Mouse (Mus musculus) left cerebral cortex, postnatal 36 days (tissue): Measurements from ENCODE around the gene Slc25a33. TPM values are rescaled to one million over a fixed set of nuclear protein-coding genes. Genes with fewer than 3 reads are reported as not detected.

Source experiments
- DNase-seq, 2 experiments: peaks; one replicate each; pipeline ENCODE4 v3.0.0; 2021 to 2022; ENCODE audit warnings: low spot score in 2 of 2, mixed read lengths in 1 of 2
- intact Hi-C: fragments of 180-260 bp; cut with DNase I; formaldehyde crosslinking; loops from one replicate; pipeline ENCODE4 v1.15.1; 2025
- total RNA-seq, 2 experiments: library from RNA; stranded (reverse); gene quantifications; 2 replicates each; pipeline ENCODE4 v1.2.3; 2021

Gene Slc25a33
- total RNA-seq, 2 experiments from 2014 or later = 31.9 to 34.6 TPM

DNA sequence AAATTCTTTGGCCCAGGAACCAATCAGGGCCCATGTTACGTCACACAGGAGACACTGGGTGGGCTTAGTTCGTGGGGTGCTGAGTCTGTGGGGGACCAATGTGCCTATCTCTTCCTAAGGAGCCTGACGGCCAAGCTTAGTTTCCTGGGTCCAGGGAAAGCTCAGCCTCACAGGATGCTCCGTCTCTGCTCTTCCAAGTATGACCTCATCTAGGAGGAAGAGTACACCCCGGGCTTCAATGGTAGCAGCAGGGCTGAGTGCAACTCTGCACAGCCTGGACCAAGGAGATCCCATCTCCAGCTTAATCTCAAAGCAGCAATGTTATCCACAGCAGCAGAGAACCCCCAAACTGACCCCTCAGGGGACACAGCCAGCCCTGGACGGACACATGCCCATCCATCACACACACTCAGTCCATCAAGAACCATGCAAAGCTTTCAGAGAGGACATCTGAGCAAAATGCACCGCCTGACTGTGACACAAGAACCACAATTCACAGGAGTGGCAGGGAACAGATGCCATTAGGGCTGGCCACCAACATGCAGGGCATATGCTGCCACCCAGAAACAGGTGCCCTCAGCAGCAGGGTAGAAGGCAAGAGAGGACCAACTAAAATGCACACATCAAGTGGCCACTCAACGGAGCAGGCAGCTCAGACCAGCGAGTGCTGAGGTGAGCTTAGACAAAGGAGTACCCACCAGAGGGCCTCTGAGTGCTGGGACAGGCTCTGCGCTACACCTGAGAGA, 39.2 kb downstream of the Slc25a33 start:
- DNase-seq = no peak
- intact Hi-C loops = no loop called here

DNA sequence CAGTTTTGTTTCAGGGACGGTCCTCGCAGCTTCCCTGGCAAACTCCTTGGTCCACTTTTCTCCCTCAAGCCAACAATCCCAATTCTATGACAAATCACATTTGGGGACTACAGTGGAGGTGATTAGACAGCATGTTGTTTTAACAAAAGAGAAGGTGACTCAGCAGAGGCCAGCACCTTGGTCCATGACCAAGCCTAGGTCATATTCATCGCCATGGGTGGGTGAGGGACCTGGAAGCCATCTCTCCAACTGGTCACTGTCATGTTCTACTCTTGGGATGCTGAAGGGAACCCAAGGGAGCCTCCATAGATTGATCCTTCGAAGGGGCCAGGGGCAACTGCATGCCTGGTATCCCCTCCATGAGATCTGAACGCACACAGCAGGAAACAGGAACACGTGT, 39.8 kb downstream of the Slc25a33 start:
- no peak for DNase-seq
- intact Hi-C loops = no loop called here

DNA sequence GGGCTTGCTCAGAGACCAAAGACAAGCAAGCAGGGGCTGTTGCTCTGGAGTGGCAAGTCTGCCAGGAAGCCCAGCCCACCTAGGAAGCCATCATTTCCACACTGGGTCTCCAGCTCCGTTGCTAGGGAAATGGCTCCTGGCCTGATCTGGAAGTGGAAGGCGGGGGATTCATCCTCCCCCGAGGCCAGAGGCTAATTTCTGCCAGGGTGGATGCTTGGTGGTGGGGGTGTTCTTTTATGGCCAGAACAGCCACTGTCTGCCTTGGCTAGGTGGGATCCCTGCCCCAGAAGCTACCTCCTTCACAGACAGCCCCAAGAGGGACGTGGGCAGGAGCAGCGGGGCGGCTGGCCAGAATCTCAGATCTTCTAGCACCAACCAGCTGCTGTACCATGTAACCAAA, 40.3 kb downstream of the Slc25a33 start:
- intact Hi-C loops = no loop called here
- peak; percentile 59 to 66 for DNase-seq

DNA sequence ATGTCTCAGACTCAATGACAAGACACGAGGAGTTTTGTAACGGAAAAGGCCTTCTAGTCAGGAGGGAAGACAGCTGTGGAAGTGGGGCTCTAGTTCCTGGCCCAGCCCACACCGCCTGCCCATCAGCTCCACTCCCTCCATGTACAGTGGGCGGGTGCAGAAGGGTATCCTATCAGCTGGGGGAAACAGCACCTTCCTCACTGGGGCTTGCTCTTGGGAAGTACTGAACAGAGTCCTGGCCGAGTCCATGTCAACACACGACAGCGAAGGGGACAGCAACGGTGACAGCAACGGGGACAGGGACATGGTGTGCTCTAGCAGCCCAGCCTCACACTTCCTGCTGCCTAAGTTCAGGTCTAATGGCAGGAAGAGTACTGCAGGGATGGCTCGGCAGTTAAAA, 41.3 kb downstream of the Slc25a33 start:
- intact Hi-C loops = no loop called here
- DNase-seq = no peak

DNA sequence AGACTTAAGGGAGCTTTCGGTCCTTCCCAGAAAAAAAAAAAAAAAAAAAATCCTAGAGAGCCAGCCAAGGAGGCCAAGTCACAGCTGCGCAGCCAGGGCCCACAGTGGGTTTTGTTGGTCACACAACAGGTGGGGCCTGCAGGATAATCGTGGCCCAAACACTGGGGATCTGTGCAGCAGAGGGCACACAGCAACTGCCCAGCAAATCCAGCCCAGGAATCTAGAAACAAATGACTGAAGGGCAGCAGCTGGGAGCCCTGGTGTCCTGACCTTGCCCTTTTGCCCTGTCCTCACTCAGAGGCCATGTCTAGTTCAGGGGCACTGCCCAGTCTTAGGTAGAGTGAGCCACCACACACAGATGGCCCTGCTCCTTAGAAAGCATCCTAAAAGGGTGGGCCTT, 41.8 kb downstream of the Slc25a33 start:
- DNase-seq = no peak
- intact Hi-C loops = no loop called here

DNA sequence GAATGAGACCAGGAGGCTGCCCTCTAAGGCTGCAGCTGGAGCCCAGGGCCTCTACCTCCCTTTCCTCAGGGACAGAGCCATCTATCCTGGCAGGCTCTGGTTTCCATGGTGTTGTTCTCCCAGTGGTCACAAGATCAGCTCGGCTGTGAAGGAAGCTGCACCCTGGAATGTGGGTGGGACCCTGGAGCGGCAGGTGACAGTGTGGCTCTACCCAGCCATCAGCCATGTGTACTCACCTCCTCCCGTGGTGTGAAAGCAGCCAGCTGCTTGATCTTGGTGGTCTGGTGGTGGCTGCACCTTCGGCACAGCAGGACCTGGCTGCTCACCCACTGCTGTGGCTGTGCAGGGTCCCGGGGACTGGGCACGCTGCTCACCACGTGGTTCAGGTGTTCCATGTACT, 43.2 kb downstream of the Slc25a33 start:
- no peak for DNase-seq
- intact Hi-C loops = no loop called here

DNA sequence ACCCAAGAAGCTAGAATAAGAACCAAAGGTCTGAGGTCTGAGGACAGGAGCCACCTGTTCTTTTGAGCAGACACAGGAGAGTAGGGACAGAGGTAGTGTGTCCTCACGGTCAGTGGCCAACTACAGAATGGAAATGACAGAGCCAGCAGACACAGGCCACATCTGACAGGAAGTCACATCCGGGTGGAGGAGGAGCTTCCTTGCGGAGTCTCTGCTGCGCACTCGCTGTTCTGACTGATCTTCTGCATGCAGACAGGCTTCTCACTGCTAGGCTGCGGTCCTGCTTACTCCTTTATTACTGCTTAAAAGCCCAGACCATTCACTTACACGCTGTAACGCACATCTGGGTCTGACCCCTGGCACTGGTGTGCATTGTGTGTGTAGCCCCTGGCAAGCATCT, 45.3 kb downstream of the Slc25a33 start:
- intact Hi-C loops = no loop called here
- DNase-seq = no peak

DNA sequence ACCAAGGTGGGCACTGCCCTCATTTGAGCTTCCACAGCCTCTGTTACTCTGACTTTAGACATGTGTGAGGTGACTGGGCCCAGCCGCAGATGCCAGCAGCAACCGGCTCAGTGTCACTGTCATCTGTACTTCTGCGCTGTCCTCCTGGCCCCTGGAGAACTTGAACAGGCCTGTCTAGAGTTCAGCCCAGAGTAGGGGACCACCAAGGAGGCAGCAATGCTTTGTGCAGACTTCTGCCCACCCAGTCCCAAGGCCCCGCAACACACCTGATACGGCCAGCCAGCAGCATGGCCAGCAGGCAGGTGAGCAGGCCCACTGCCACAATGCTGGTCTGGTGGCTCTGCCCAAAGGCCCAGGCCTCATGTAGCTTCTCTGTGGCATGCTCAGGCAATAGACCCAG, 46.4 kb downstream of the Slc25a33 start:
- DNase-seq = no peak
- intact Hi-C loops = no loop called here

DNA sequence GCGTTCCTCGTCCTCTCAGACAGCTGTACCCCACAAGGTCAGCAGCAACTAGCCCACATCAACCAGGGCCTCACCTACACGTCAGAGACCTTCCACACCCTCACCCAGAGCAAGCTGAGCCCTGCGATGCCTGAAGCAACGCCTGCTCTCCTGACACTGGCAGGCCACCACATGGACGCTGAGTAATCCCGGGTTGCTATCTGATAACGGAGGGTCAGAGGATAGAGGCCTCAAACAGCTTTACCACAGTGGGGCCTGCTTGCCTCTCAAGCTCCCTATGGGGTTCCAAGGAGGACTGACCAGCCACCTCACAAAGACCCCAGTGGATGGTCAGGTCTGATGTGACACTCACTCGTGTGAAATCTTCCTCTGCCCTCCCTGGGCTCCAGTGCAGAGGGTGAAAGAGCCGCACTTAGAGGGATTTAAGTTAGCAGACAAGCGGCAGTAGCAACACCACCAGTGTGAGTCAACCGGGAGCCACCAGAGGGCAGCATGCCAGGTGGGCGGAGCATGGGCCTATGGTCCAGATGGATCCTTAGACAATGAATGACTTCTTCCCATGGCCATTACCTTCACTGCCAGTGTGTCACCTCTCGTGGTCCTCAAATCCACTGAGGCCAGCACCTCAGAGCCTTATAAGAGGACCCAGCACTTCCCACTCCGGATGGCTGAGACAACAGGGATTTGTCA, 48.3 kb downstream of the Slc25a33 start:
- DNase-seq = peak; percentile 59 to 66

DNA sequence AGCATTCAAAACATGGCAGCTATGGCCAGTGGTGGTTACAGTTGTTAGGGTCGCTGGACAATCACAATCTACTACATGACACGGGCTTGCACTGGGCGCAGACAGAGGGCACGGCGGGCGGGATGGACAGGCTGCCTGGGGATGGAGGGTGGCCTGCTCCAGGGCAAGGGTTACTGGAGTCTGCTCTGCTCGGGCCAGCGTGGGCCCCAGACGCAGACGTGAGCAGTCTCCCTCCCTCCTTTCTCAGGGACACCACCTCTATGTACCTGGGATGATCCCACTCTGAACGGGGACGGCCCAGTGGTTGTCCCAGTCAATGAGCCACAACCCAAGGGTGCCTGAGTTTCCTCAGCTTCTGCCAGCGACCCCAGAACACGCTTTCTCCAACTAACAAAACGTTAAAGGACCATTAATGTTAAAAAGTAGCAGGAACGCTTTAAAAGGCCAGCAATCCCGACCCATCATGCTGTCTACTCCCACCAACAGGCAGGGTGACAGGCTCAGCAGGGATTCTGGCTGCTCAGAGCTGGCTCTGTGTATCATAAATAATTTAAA, 49.1 kb downstream of the Slc25a33 start:
- no peak for DNase-seq
- intact Hi-C loops = no loop called here

More for the DNA sequence above, 48.3 kb downstream of the Slc25a33 start:
- intact Hi-C loops = no loop called here

DNA sequence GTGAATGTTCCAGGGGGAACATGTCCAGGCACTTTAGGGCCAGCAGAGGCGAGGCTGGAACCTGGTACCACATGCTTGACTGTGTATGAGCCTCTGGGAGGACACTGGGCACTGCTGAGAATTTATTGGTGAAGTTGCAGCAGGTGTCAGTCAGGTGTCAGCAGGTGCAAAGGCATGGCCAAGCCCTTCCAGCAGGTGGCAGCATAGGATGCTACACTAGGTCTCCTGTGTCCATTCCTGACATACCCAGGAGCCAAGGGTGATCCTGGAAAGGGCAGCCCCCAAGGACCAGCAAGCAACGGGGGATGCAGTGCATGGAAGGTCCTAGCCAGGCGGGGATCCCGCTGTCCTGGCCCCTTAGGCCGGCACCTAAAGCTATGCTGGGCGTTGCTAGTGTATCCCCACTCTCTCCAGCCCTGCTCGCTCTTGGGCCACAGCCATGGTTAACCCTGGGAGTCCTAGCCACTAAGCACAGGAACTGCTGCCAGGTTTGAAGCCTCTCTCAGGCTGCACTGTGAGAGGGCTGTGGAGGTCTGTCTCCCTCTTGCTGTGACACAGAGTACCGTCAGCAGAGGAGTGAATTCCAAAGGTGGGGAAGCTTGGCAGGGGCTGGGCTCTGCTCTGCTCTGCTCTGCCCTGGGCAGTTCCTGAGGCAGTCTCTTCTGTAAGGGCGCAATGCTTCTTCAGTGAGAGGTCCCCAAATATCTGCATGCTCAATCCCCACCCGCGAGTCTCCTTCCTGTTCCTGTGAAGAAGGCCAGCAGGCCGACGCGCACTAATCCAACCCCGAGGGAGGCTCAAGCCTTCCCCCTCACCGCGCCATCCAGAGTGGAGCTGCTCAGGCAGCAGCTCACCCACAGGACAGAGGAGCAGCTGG, 50.0 kb downstream of the Slc25a33 start:
- intact Hi-C loops = no loop called here
- no peak for DNase-seq

DNA sequence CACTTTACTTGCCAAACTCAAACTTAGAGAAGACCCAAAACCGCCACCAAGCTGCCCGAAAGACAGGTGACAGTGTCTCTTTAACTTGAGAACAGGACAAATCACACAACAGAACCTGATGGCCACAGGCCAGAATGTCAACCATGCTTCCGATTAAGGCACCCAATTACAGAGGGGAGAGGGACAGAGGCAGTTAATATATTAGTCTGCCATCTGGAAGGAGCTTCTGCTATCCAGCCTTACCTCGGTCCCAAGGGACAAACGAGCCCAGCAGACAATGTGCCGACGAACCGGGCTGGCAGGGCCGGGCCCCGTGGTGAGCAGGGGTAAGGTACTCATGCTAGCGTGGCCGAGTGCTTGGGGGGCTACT, 51.1 kb downstream of the Slc25a33 start:
- no peak for DNase-seq
- intact Hi-C loops = no loop called here

DNA sequence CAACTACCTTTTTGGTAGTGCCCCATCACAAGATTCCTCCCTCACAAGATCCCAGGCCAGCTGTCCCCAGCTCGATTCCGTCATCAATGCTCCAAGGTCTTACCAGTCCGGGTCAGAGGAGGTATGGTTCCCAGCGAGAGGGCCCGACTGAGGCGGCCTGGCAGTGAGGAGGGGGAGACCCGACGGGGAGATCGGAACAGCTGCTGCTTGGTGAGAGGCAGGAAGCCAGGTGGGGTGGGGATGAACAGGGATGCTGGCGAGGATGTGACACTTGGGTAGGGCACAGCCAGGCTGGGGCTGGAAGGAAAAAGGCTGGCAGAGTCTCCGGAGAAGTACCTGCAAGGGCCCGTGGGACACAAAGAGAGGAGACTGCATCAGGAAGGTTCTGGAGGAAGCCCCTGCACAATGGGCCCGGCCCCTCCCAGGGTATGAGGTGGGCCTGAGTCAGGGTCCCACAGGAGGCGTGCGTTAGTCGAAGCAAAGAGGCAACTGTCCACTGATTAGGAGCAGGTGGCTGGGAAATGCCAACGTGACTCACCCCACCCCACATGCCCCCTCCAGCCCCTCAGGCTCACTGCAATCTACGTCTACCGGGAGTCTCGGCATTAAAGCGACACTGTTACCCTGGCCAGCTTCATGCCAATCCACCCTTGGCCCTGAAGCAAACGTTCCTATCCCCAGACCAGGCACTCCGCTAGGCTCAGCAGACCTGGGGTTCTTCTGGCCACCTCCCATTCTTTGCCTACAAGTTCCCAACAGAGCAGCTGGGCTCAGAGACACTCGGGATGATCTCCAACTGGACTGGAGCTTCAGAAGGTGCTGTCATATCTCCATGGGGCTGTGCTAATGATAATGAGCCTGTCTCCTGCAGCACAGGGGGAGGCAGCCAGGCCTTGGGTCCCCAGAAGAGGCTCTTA, 51.7 kb downstream of the Slc25a33 start:
- no peak for DNase-seq
- intact Hi-C loops = no loop called here

DNA sequence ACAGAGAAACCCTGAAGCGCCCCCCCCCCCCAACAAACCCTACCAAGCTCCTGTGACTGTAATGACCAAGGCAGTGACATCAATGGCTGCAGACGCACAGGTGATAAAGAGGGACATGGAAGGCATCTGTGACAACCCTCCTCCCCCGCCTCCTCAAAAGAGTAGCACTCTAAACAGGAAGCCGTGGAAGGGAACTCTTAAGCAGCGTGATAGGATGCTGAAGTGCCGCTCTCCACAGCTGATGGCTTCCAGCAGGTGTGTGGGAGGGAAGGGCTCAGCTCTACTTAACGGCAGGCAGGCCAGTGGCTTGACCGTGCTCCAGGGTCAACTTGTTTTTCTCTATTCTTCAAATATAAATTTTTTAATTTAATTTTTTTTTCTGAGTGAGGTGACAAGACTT, 52.9 kb downstream of the Slc25a33 start:
- intact Hi-C loops = no loop called here
- DNase-seq = no peak

DNA sequence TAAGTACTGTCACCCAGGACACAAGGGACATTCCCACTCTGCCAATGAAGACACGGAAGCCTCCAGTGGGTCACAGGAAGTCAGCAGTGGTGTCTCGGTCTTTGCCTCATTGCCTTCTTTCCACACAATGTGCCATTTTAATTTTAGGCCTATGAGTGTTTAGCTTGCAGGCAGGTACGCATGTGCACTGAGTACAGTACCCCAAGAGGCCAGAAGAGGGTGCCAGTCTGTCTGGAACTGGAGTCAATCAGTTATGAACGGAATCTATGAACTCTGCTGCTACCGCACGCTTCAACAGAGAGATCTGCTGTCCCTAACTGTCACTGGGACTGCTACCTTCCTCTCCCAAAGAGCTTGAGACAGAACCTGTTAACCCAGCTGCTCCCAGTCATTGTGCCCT, 54.4 kb downstream of the Slc25a33 start:
- DNase-seq = no peak
- intact Hi-C loops = no loop called here

DNA sequence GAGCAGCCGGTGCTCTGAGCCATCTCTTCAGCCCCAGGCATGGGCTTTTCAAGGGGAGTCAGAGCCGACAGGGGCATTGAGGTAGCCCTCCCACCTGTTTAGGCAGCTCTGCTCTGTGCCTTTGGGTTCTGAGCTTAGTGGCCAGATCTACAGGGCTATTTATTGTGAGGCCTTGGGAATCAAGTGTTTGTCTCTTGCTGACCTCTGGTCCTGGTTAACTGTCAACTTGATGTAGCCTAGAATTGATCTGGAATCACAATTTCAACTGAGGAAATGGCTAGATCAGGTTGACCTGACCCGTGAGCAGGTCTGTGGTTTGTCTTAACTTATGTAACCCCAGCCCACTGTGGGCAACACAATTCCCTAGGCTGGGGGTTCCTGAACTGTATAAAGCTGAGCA, 59.5 kb downstream of the Slc25a33 start:
- intact Hi-C loops = loop anchor here (5.0 kb wide), 1 partner anchor 167 kb away; no protein-coding TSS in a partner anchor
- no peak for DNase-seq

DNA sequence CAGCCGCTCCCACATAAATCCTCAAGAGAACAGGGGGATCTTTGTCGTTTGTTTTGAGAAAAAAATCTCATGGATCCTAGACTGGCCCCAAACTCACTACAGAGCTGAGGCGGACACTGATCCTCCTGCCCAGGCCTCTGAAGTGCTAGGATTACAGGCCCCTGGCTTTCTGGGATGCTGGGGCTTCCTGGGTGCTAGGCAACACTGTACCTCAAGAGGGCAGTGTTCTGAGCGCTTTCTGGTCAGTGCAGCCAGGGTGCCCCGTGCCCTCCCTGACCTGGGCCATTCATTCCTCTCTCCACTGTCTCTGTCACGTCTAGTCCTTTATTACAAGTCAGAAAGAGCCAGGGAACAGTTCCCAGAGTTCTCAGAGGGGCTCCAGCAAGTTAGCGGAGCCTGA, 62.1 kb downstream of the Slc25a33 start:
- intact Hi-C loops = loop anchor here (2.0 to 5.0 kb wide), 2 partner anchors 61 to 165 kb away; no protein-coding TSS in a partner anchor
- no peak for DNase-seq

DNA sequence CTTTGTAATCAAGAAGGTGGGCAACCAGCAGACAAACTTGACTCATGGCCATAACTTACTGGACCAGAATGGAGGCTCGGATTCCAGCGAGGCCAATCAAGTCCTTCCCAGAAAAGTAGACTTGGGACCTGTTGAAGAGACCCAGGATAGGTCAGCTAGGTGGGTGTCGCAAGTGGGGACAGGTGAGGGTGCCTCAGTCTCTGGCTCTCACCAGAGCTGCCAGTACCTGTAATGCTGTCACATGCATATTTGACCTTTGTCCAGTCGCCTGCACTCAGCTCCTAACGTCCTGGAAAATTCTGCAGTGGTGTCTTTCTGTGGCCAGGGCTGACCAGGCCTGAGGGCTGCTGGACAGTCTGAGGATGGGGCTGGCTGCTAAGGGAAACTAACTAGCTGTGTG, 62.6 kb downstream of the Slc25a33 start:
- intact Hi-C loops = loop anchor here (2.0 to 5.0 kb wide), 2 partner anchors 61 to 164 kb away; no protein-coding TSS in a partner anchor

DNA sequence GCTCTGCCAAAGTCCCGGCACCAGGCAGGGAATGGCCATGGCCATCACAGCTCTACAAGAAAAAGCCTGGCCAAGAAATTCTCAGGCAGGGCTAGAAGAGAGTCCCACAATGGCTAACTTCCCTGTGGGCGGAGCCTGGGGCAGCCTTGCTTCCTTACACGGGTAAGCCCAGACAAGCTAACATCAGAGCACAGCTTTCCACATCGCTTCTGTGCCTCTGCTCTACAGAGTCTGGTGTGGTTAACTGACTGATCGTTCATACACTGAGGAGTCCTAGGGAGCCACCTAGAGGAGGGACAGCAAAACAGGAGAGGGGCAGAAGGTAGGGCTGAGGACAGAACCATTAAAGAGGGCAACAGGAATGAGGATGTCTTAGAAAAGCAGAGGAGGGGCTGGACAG, 63.6 kb downstream of the Slc25a33 start:
- intact Hi-C loops = loop anchor here (2.0 to 5.0 kb wide), 2 partner anchors 60 to 163 kb away; no protein-coding TSS in a partner anchor
- no peak for DNase-seq

More for the DNA sequence above, 62.6 kb downstream of the Slc25a33 start:
- DNase-seq = no peak
